Mouse (Mus musculus) cerebellum, postnatal 25 days (tissue): ENCODE data around the gene Kif18a.

Experiments
- DNase-seq, 2 experiments: peaks; one replicate each; pipeline ENCODE4 v3.0.0; 2021; ENCODE audit warnings: mixed read lengths in 2 of 2

Kif18a gene

GRCm38 (mm10) chr2:109280600-109281340, at the start of gene Kif18a, which contains the start of gene Mettl15:
Gene Kif18a, plus strand, starts transcription at chr2:109280738.
Gene Mettl15, minus strand, starts transcription at chr2:109280748.
- peak; percentile 95 to 98 for DNase-seq

- no peak for DNase-seq
Measured at GRCm38 (mm10) chr2:109233876-109234275, 46.7 kb upstream of the Kif18a start.

GRCm38 (mm10) chr2:109235741-109236140, 44.8 kb upstream of the Kif18a start:
- DNase-seq, result no peak

- DNase-seq, result no peak
Measured at GRCm38 (mm10) chr2:109241947-109242346, 38.6 kb upstream of the Kif18a start.

DNA sequence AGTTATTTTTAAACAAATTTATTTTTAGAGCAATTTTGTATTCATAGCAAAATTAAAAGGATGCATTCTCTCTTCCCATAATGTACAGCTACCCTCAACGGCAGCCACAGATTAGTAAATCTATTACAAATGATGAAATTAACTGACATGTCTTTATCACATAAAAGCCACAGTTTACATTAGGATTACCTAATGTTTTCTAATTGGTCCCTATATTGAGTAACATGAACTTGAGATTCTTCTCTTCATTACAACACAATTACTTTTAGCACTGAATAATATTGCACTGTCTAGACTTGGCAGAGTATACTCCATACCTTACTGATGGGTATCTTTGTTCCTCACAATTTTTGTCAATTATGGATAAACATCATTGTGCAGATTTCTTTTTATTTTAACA, 17.8 kb upstream of the Kif18a start:
- no peak for DNase-seq

DNA sequence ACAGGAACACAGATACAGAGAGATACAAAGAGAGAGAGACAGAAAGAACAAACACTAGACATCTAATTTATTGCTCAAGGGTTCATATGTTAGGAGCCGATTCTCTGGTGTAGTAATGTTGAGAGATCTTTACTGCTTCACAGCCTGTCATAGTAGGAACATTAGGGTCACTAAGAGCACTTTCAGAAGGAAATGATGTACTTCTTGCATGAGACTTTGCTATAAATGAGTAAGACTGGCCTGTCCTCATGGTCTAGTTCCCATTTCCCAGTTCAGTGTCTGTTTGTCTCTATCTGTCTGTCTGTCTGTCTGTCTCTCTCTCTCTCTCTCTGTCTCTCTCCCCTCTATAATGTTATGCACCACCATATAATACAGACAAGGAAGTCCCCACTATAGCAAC, 7.4 kb upstream of the Kif18a start:
- no peak for DNase-seq

DNA sequence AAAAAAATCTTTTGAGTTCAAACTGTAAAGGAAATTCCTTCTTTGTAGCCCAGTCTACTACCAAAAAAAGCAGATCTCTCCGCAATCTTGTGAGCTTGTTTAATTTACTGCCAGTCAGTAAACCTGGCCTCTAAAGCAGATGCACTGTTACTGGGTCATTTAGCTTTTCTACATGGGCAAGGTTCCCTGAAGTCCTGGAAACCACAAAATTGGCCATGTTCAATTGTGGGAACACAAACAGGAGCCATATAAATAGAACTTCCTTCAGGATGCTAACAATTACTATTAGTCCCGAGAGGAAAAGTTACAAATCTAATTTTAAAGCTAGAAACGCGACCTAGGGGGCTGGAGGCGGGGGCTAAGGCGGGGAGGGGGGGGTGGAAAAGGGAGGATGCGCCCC, 2.9 kb upstream of the Kif18a start:
- peak; percentile 17 for DNase-seq

- DNase-seq, result peak; percentile 53 to 54
Measured at GRCm38 (mm10) chr2:109278036-109278435, 2.5 kb upstream of the Kif18a start.

GRCm38 (mm10) chr2:109280272-109280599, 302 bp upstream of the Kif18a start:
- DNase-seq, result no peak

GRCm38 (mm10) chr2:109281341-109281690, 778 bp downstream of the Kif18a start:
- no peak for DNase-seq

DNA sequence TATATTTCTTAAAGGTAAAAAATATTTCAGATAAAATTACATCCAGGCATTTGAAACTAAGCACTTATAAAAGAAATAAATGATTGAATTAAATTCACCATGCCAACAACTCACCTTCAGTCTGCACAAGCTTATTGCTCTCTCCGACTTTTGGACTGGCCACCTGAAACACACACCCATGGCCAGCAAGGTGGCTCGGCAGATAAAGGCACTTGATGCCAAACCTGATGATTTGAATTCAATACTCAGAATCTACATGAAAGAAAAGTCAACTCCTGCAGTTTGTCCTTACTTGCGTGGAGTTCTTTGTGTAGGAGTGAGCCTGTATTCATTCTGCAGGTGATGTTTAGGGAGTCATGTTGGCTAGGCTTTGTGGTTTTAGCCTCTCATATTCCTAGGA, 3.6 kb downstream of the Kif18a start:
- DNase-seq, result no peak

GRCm38 (mm10) chr2:109289327-109289726, 8.8 kb downstream of the Kif18a start:
- DNase-seq, result no peak

- DNase-seq, result no peak
Measured at GRCm38 (mm10) chr2:109296264-109296663, 15.7 kb downstream of the Kif18a start.

DNA sequence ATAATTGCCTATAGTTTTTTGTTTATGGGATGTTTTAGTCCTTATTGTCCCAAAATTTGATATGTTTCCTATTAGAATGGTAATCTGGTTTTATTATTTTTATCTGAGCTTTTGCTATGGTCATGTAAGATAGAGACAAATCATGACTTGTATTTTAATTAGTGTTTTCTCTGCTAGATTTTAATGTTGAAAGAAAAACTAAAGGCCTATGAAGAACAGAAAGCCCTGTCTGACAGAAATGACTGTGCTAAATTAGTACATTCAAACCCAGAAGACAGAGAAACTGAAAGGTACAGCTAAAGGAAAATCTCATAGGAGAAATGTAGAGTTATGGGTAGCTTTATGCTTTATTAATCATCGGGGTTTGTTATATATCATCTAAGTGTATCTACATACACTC, 17.6 kb downstream of the Kif18a start:
- DNase-seq, result no peak

DNA sequence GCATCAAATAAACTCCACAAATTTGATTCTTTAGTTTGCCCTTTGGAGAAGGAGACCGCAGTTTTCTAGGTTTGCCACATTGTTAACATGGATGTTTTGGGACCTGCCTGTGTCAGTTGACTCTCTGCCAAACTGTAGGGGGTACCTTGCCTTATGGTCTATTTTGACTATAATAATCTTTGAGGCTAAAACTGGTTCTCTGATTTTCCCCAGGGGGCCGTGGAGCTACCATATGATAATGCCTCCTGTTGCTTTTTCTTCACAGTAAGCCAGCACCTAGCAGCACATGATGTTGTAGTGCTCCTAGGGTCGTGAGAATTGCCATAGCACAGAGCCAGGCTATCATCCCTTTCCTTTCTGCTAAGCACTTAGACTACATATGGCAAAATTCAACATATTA, 21.7 kb downstream of the Kif18a start:
- DNase-seq, result peak; percentile 74 to 84

- DNase-seq, result no peak
Measured at GRCm38 (mm10) chr2:109303638-109304037, 23.1 kb downstream of the Kif18a start.

GRCm38 (mm10) chr2:109311369-109311768, 30.8 kb downstream of the Kif18a start:
- DNase-seq, result no peak

- DNase-seq, result no peak
Measured at GRCm38 (mm10) chr2:109331807-109332206, 51.3 kb downstream of the Kif18a start.

GRCm38 (mm10) chr2:109334237-109334636, 53.7 kb downstream of the Kif18a start:
- DNase-seq, result no peak

DNA sequence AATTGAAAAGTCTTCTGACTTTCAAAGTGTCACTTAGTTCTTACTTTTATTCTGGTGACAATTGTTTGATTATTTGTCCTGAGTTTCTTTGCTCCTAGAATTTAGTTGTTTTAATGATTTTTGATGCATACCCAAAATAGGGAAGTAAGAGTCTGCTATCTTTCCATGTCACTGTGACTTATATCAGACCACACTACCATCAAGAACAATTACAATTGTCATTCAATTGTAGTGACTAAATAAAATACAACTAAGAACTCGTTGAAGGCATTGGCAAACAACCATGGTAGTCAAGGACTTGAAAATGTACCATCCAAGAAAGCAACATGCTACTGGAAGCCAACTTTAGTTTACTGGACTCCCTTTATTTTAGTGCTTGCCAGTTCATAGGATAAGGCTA, 55.2 kb downstream of the Kif18a start:
- no peak for DNase-seq

GRCm38 (mm10) chr2:109345386-109345785, 64.8 kb downstream of the Kif18a start:
- DNase-seq, result no peak

GRCm38 (mm10) chr2:109348742-109349141, 68.2 kb downstream of the Kif18a start:
- no peak for DNase-seq

DNA sequence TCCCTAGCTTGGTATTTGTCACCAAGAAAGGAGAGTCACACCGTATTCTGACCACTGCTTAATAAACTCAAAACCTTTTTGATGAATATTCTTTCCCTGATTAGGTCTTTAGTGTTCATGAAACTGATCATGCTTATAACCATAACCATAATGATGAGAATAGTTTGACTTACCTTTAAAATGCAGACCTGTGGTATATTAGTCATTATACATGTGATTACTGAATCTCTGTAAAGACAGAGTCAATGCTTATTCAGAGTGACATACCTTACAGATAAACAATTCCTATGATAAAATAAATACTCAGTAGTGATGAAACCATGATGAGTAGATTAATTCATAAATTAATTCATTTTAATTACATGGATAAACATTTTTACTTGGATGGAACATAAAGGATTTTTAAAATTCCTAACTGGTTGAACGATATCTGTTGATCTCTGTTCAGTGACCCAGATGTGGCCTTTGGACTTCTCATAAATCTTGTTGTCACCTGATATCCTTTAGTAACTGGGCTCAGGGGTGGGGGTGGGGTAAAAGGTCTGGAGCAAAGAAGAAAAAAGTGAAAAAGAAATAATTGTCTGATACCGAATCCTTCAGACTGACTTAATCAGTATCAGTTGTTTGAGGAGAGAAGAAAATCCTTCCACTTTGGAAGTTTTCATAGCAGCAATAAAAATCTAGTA, 78.1 kb downstream of the Kif18a start:
- no peak for DNase-seq

DNA sequence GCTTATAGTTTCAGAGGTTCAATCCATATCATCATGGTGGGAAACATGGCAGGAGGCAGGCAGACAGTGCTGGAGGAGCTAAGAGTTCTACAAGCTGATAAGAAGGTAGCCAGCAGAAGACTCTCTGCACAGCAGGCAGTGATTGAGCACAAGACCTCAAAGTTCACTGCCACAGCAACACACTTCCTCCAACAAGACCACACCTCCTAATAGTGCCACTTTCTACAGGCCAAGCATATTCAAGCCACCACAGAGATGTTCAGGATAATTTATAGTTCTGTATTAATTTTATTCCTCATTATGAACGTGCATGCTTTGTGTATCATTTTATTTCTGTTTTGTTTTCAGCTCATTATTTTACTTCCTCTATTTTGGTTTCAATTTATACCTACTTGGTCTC, 85.4 kb downstream of the Kif18a start:
- DNase-seq, result no peak

DNA sequence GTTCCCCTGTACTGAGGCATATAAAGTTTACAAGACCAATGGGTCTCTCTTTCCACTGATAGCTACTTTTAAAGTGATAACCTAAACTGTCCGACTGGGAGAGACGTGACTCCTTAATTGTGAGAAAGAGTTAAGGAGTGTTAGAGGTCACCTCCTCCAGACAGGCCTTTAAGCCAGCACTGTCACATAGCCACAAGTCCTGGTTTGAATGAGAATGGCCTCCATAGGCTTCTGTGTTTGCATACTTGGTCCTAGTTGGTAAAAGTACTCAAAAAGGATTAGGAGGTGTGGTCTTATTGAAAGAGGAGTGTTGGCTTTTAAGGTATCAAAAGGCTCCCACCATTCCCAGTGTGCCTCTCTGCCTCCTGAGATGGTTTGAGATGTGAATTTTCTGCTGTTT, 94.3 kb downstream of the Kif18a start:
- DNase-seq, result no peak
